Mouse (Mus musculus): ENCODE data around the gene Rab24. TPM values are rescaled to one million over a fixed set of nuclear protein-coding genes. Genes with fewer than 3 reads are reported as not detected.

Rab24 gene
- polyA plus RNA-seq, 1 experiment from 2014 or later = 91.5 TPM

DNA sequence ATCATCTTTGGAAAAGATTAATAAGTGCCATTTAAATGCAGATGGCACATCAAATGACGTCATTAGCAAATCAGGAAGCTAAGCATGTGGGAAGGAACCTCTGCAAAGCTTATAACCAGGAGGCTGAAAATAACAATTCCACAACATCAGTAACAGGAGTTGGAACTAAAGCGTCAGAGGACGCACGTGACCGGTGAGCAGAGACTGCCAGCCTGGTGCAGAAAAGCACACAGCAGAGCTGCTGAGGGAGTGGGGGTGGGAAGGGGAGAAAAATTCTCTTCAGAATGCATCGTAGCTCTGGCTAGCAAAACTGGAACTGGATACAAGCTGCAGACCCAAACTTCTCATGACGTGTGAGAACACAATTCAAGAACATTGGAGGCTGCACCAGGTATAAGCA, 22.5 kb upstream of the Rab24 start:
- Histone ChIP-seq H3K9ac (replicated peaks; ENCODE audit: low read length) (no peak overlapping the region), H3K27me3 (ENCODE audit: insufficient read depth, low read length) (no peaks in the 10 kb centered on the region), H3K36me3 (ENCODE audit: insufficient read depth, low read length) (peaks cover 55% of the 10 kb centered on the region), H3K4me3 (ENCODE audit: low read length) (no peak overlapping the region), H3K27ac (ENCODE audit: low read length) (no peak overlapping the region), H3K4me2 (replicated peaks; ENCODE audit: low read depth, low read length) (no peak overlapping the region), H3K4me1 (ENCODE audit: insufficient read depth, low read length) (no peaks in the 10 kb centered on the region), H3K9me3 (ENCODE audit: low read length) (no peaks in the 10 kb centered on the region)
- 89% methylated on average over 7 of the region's 7 CpGs for WGBS
- no peak for ATAC-seq (ENCODE audit: low FRiP score, low TSS enrichment)

DNA sequence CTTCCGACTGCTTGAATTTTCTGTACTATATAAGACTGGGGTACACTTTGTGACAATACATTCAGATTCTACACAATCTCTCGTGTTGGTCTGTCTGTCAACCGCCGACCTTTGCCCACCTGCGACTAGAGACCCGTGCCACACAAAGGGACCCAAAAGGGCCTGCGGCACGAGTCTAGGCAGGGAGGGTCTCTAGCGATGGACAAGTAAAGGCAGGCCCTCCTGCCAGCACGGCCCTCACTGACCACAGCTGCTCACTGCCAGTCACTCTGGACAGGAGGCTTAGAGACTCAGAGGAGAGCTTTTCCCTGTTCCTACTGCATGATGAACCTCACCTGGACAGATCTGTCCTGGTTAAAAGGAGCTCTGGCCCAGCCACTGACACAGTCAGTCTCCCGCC, 20.7 kb upstream of the Rab24 start:
- no peaks in the 10 kb centered on the region for H3K27me3 ChIP-seq (ENCODE audit: insufficient read depth, low read length)
- WGBS = 48% methylated on average over 11 of the region's 11 CpGs
- H3K4me2 ChIP-seq (replicated peaks; ENCODE audit: low read depth, low read length) = no peak overlapping the region
- H3K27ac ChIP-seq (ENCODE audit: low read length) = no peak overlapping the region
- no peaks in the 10 kb centered on the region for H3K4me1 ChIP-seq (ENCODE audit: insufficient read depth, low read length)
- H3K9me3 ChIP-seq (ENCODE audit: low read length) = no peaks in the 10 kb centered on the region
- no peak overlapping the region for H3K9ac ChIP-seq (replicated peaks; ENCODE audit: low read length)
- H3K36me3 ChIP-seq (ENCODE audit: insufficient read depth, low read length) = peaks cover 39% of the 10 kb centered on the region
- no peak for ATAC-seq (ENCODE audit: low FRiP score, low TSS enrichment)
- no peak overlapping the region for H3K4me3 ChIP-seq (ENCODE audit: low read length)

DNA sequence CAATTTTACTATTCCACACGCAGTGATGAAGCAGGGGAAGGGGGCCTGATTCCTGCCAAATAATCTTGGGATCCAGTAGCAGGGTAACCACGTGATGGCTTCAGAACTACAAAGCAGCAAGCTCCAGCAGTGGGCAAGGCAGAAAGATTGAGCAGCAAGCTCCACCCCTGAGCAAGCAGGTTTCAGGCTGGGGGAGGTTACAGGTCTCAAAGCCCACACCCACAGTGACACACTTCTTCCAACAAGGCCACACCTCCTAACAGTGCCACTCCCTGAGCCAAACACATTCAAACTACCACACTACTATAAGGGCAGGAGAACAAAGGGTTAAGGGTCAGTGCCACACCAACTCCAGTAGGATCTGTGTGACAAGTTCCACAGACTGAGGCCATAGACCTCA, 17.5 kb upstream of the Rab24 start:
- H3K4me2 ChIP-seq (replicated peaks; ENCODE audit: low read depth, low read length) = no peak overlapping the region
- no peaks in the 10 kb centered on the region for H3K27me3 ChIP-seq (ENCODE audit: insufficient read depth, low read length)
- no peak overlapping the region for H3K27ac ChIP-seq (ENCODE audit: low read length)
- peaks cover 8% of the 10 kb centered on the region; the same call in 1 of the 2 replicates for H3K36me3 ChIP-seq (ENCODE audit: insufficient read depth, low read length)
- no peaks in the 10 kb centered on the region for H3K9me3 ChIP-seq (ENCODE audit: low read length)
- no peak overlapping the region for H3K4me3 ChIP-seq (ENCODE audit: low read length)
- WGBS = 35% methylated on average over 2 of the region's 2 CpGs
- ATAC-seq (ENCODE audit: low FRiP score, low TSS enrichment) = no peak
- H3K4me1 ChIP-seq (ENCODE audit: insufficient read depth, low read length) = no peaks in the 10 kb centered on the region
- no peak overlapping the region for H3K9ac ChIP-seq (replicated peaks; ENCODE audit: low read length)

DNA sequence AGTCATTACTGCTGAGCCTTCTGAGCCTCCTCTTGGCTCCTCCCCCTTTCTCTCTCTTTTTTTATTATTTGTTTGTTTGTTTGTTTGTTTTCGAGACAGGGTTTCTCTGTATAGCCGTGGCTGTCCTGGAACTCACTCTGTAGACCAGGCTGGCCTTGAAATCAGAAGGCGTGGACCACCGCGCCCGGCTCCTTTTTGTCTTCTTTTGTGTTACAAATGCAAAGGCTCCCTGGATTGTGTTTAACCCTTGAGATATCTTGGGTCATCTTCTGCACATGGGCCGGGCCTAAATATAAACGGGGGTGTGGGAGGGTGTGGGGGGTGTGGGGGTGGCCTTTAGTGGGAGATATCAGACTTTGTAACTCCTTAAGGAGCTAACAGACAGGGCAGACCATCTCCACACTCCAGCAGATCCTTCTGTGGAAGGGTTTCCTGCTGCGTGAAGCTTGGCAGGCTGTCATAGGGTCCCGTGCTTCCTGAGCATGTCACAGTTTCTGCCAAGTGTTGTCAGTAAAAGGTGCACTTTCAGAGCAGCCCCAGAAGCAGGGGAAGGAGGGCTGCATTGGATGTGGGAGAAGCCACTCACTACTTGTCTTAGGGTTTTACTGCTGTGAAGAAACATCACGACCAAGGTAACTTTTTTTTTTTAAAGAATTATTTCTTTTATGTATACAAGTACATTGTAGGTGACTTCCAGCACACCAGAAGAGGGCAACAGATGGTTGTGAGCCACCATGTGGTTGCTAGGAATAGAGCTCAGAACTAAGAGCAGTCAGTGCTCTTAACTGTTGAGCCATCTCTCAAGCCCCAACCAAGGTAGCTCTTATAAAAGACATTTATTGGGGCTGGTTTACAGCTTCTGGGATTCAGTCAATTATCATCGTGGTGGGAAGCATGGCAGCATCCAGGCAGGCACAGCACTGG, 16.6 kb upstream of the Rab24 start:
- no peaks in the 10 kb centered on the region for H3K27me3 ChIP-seq (ENCODE audit: insufficient read depth, low read length)
- H3K4me1 ChIP-seq (ENCODE audit: insufficient read depth, low read length) = no peaks in the 10 kb centered on the region
- H3K27ac ChIP-seq (ENCODE audit: low read length) = no peak overlapping the region
- H3K36me3 ChIP-seq (ENCODE audit: insufficient read depth, low read length) = no peaks in the 10 kb centered on the region
- H3K9me3 ChIP-seq (ENCODE audit: low read length) = no peaks in the 10 kb centered on the region
- WGBS = 62% methylated on average over 12 of the region's 12 CpGs
- H3K4me3 ChIP-seq (ENCODE audit: low read length) = no peak overlapping the region
- no peak overlapping the region for H3K9ac ChIP-seq (replicated peaks; ENCODE audit: low read length)
- H3K4me2 ChIP-seq (replicated peaks; ENCODE audit: low read depth, low read length) = no peak overlapping the region
- ATAC-seq (ENCODE audit: low FRiP score, low TSS enrichment) = no peak

DNA sequence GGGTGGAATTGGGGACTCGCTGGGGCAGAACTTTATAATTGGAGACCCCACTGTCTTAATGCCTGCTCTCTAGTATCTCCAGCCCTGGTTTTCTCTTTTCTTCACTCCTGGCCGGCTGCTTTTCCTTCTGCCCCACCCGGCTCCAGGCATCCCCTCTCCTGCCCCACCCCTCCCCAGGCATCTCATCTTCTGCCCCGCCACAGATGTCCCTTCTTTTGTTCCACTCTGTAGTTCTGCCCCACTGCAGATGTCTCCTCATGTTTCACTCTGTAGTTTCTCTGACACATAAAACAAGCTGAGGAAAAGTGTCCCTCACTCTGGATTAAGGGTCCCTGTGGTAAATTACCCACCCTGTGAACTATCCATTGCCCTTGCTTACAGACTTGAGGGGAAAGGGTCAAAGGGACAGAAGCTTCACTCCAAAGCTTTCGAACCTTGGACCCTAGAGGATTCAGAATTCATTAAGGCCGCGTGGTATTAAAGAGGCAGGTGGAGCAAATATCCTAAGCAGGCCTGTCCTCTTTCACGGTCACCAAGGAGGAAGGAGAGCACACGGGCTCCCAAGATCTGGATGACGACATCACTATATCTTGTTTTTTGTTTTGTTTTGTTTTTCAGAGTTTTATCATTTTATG, 15.7 kb upstream of the Rab24 start:
- Histone ChIP-seq H3K36me3 (ENCODE audit: insufficient read depth, low read length) (no peaks in the 10 kb centered on the region), H3K9me3 (ENCODE audit: low read length) (no peaks in the 10 kb centered on the region), H3K27ac (ENCODE audit: low read length) (0 out of 2 replicates have a peak overlapping the region, but pooled peaks have one; percentile 27), H3K9ac (replicated peaks; ENCODE audit: low read length) (no peak overlapping the region), H3K4me1 (ENCODE audit: insufficient read depth, low read length) (no peaks in the 10 kb centered on the region), H3K27me3 (ENCODE audit: insufficient read depth, low read length) (no peaks in the 10 kb centered on the region), H3K4me3 (ENCODE audit: low read length) (no peak overlapping the region), H3K4me2 (replicated peaks; ENCODE audit: low read depth, low read length) (no peak overlapping the region)
- 36% methylated on average over 10 of the region's 10 CpGs for WGBS
- ATAC-seq (ENCODE audit: low FRiP score, low TSS enrichment) = peak; percentile 70

DNA sequence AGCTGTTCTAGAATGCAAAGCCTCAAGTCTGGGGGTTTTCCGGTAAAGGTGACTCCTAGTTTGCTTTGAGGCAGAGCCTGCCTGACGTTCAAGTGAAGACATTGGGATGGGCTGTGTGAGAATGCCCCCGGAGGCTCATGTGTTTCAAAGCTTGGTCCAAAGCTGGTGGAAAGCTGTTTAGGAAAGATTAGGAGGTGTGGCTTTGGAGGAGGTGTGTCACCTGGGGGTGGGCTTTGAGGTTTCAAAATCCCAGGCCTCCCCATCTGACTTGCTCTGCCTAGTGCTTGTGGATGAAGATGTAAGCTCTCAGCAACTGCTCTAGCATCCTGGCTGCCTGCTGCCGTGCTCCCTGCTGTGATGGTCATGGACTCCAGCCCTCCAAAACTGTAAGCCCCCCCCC, 14.0 kb upstream of the Rab24 start:
- 83% methylated on average over 4 of the region's 4 CpGs for WGBS
- Histone ChIP-seq H3K27ac (ENCODE audit: low read length) (no peak overlapping the region), H3K36me3 (ENCODE audit: insufficient read depth, low read length) (no peaks in the 10 kb centered on the region), H3K27me3 (ENCODE audit: insufficient read depth, low read length) (no peaks in the 10 kb centered on the region), H3K9me3 (ENCODE audit: low read length) (no peaks in the 10 kb centered on the region), H3K4me3 (ENCODE audit: low read length) (no peak overlapping the region), H3K4me1 (ENCODE audit: insufficient read depth, low read length) (peaks cover 6% of the 10 kb centered on the region), H3K4me2 (replicated peaks; ENCODE audit: low read depth, low read length) (no peak overlapping the region), H3K9ac (replicated peaks; ENCODE audit: low read length) (no peak overlapping the region)
- no peak for ATAC-seq (ENCODE audit: low FRiP score, low TSS enrichment)

DNA sequence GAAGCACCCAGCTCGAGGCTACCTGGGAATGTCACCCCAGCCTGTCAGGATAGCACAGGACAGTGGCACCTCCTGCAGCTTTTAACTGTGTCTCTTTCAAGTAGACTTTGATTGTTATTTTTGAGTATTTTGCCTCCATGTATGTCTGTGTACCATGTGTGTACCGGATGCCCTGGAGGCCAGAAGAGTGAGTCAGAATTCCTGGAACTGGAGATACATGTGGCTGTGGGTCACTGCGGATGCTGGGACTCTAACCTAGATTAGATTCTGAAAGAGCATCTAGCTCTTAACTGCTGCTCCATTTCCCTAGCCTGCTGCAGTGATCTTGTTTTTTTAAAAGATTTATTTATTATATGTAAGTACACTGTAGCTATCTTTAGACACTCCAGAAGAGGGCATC, 10.6 kb upstream of the Rab24 start:
- no peaks in the 10 kb centered on the region for H3K27me3 ChIP-seq (ENCODE audit: insufficient read depth, low read length)
- H3K4me1 ChIP-seq (ENCODE audit: insufficient read depth, low read length) = peaks cover 31% of the 10 kb centered on the region
- no peak overlapping the region for H3K9ac ChIP-seq (replicated peaks; ENCODE audit: low read length)
- H3K36me3 ChIP-seq (ENCODE audit: insufficient read depth, low read length) = no peaks in the 10 kb centered on the region
- no peak for ATAC-seq (ENCODE audit: low FRiP score, low TSS enrichment)
- WGBS = 88% methylated on average over 3 of the region's 3 CpGs
- no peak overlapping the region for H3K4me2 ChIP-seq (replicated peaks; ENCODE audit: low read depth, low read length)
- H3K4me3 ChIP-seq (ENCODE audit: low read length) = no peak overlapping the region
- no peak overlapping the region for H3K27ac ChIP-seq (ENCODE audit: low read length)
- no peaks in the 10 kb centered on the region for H3K9me3 ChIP-seq (ENCODE audit: low read length)

DNA sequence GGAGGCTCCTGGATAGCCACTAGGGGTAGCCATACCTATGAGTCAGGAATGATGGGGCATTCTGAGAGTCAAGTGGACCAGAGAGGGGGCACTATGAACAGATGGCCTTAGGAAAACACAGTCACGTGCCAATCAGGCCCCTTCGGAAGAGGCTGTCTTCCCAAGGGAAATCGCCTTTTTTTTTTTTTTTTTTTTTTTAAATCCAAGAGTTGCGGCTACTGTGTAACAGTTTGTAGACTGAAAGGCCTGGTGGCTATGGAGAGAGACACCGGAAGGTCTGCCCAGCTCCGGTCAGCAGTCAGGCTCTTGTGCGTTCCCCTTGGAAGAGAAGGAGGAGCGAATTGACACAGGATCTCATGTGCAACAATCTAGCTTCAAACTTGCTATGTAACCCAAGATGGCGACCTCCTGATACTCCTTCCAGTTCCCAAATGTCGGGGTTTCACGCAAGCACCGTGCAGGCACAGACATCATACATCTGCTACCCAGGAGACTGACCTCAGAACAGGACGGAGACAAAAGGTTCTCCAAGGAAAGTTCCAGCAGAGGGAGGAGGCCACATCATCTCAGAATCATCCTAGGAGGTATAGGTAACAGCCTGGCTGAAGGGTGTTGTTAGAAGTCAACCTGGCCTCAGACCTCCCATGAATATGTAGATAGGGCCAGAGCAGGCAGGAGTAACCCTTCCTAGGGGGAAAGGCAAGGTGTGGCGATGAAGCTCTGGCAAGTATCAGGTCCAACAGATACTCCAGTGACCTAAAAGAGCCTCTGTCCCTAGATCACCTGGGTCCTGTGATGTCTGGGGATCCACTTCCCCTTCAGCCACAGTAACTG, 9.0 kb upstream of the Rab24 start:
- H3K4me1 ChIP-seq (ENCODE audit: insufficient read depth, low read length) = peaks cover 35% of the 10 kb centered on the region
- WGBS = 38% methylated on average over 14 of the region's 14 CpGs
- no peaks in the 10 kb centered on the region for H3K27me3 ChIP-seq (ENCODE audit: insufficient read depth, low read length)
- H3K9me3 ChIP-seq (ENCODE audit: low read length) = no peaks in the 10 kb centered on the region
- peak overlapping the region; percentile 94 for H3K27ac ChIP-seq (ENCODE audit: low read length)
- H3K4me3 ChIP-seq (ENCODE audit: low read length) = peak overlapping the region; percentile 79
- peak overlapping the region; percentile 85 for H3K9ac ChIP-seq (replicated peaks; ENCODE audit: low read length)
- peaks cover 6% of the 10 kb centered on the region for H3K36me3 ChIP-seq (ENCODE audit: insufficient read depth, low read length)
- no peak; the same call in 1 of the 2 replicates for ATAC-seq (ENCODE audit: low FRiP score, low TSS enrichment)
- peak overlapping the region; percentile 92 for H3K4me2 ChIP-seq (replicated peaks; ENCODE audit: low read depth, low read length)

DNA sequence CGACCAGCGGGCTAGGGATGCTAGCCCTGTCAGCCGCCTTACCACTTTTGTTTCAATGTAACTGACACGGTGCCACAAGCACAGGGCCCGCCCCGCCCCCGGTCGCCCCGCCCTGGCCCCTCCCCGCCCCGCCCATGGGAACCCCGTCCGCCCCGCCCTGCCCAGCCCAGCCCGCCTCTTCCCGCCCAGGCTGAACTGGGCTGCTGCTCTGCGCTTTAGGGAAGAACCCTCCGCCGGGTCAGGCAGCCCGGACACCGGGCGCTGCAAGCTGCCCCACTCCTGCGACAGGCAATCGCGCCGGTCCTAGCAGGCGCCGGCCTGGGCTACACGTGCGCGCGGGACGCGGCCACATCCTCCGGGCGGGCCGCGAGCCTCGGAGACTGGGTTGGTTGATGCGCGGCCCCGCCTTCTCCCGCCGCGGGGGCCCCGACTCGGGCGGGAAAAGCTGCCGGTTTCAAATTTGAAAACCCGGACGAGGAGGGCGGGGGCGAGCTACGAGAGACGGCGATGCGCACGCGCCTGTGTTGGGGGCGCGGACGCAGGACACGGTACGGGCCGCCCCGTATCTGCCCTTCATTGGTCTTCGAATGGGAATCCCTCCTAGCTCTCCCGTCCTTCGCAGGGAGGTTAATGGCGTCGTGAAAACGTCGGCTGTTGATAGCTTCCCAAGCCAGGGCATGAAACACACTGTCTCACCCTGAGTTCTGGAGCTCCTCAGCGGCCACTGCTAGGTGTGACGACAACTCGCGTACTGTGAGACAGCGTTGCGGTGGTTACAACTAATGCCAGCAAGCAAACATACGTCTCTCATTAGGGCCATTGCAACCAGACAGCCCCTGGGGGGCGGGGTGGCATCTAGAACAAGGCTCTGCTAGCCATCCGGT, 8.2 kb upstream of the Rab24 start, which contains the start of gene Mxd3:
Gene Mxd3 (minus strand): TSS at position 141 of the 884 bp plus-strand sequence.
- Histone ChIP-seq H3K4me1 (ENCODE audit: insufficient read depth, low read length) (peaks cover 39% of the 10 kb centered on the region), H3K4me3 (ENCODE audit: low read length) (peak within 1 kb of the TSS; percentile 79), H3K4me2 (replicated peaks; ENCODE audit: low read depth, low read length) (peak within 1 kb of the TSS; percentile 92), H3K9ac (replicated peaks; ENCODE audit: low read length) (peak within 1 kb of the TSS; percentile 85), H3K36me3 (ENCODE audit: insufficient read depth, low read length) (peaks cover 14% of the 10 kb centered on the region), H3K27ac (ENCODE audit: low read length) (peak within 1 kb of the TSS; percentile 94), H3K9me3 (ENCODE audit: low read length) (no peaks in the 10 kb centered on the region), H3K27me3 (ENCODE audit: insufficient read depth, low read length) (no peaks in the 10 kb centered on the region)
- ATAC-seq (ENCODE audit: low FRiP score, low TSS enrichment) = peak; percentile 89
- 0% methylated on average over 64 of the region's 82 CpGs for WGBS
